Mouse (Mus musculus) myocyte (in vitro differentiated cells): ENCODE measurements at regions not wholly inside any gene's neighbourhood (a gene's known extent, or its start where the extent isn't known, plus 50 kb on each side); places are given as distances from the start of the nearest gene placed in this dataset.
"Not testable (repeated sequence)": the region's sequence is repeated elsewhere in the genome, so short reads cannot be mapped to it uniquely, and the experiment has no call there.

ENCODE experiments used
- H3K27me3 ChIP-seq: one replicate; pipeline ENCODE4 v1.6.1; 2011; ENCODE audit not compliant: control insufficient read depth, insufficient read depth, insufficient read length
- H3K36me3 ChIP-seq: one replicate; pipeline ENCODE4 v1.6.1; 2011; ENCODE audit not compliant: control insufficient read depth, insufficient read depth
- H3K4me2 ChIP-seq: one replicate; pipeline ENCODE4 v1.6.1; 2011; ENCODE audit warnings: low read depth, control low read depth
- H3K4me3 ChIP-seq: one replicate; pipeline ENCODE4 v1.5.1; 2011; ENCODE audit warnings: mild to moderate bottlenecking, control low read depth, moderate library complexity
- H3K79me2 ChIP-seq: one replicate; pipeline ENCODE4 v1.6.1; 2011; ENCODE audit not compliant: control insufficient read depth, insufficient read depth
- H3ac ChIP-seq: one replicate; pipeline ENCODE4 v1.6.1; 2011; ENCODE audit not compliant: control insufficient read depth, insufficient read length
- MYOD1 ChIP-seq, 3 experiments: IDR thresholded peaks; one replicate each; pipeline ENCODE4 v1.6.1; 2011; ENCODE audit warnings: control low read depth in 2 of 3, low read depth in 2 of 3, mild to moderate bottlenecking in 2 of 3, moderate library complexity in 1 of 3; ENCODE audit not compliant: insufficient read length in 2 of 3, control insufficient read depth in 1 of 3
- MYOG ChIP-seq, 3 experiments: IDR thresholded peaks; one replicate each; pipeline ENCODE4 v1.6.1; 2011; ENCODE audit warnings: control low read depth in 2 of 3, low read depth in 2 of 3, mild to moderate bottlenecking in 2 of 3; ENCODE audit not compliant: insufficient read length in 2 of 3, control insufficient read depth in 1 of 3, insufficient read depth in 1 of 3

DNA sequence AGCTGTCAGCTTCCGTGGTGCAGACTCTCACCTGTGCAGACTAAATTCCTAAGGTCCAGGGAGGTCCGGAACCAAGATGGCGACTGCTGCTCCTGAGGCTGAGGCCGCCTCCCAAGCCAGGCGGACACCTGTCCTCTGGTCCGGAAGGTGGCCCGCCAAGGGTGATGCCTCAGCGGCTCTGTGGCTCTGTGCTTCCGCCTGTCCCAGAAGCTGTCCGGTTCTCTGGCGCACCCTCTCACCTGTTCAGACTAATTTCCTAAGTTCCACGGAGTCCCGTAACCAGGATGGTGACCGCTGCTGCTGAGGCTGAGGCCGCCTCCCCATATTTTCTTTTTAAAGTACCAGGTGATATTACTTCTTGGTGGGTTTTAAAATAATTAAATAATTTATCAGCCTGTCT, 65.4 kb upstream of the B3galnt2 start:
- not testable (repeated sequence) for H3K36me3 ChIP-seq, H3K4me2 ChIP-seq, H3K27me3 ChIP-seq, H3K4me3 ChIP-seq, H3ac ChIP-seq, H3K79me2 ChIP-seq

DNA sequence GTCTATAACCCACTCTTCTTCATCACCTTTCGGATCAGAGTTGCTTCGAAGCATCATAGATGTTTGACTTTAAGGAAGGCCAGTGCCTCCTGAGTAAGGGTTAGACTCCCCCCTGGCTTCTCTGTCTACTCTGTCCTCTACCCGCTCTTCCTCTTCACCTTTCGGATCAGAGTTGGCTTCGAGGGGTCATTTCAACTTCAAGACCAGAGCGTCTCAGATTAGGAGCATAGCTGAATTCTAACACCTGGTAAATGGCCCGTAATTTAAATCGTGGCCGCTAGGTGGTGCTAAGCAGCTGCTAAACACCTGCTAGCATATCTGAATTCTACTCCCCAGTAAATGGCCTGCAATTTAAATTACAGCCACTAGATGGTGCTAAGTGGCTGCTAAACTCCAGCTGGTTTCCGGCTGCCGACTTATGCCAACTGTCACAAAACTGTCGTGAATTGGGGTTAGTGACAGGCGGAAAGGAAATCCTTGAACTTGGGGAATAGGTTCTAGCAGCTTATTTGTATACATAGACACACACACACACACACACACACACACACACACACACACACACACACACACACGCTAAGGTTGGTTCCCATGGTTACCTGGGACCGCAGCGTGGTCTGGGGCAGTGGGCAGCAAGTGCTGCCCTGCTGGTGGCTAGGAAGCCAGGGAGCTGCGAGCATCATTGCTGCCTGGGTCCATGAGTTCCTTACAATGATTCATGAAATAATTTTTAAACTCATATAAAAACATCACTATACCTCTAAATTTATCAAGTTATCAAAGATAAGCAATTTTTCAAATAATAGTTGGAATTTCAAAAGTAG, 64.8 kb upstream of the B3galnt2 start:
- TF ChIP-seq MYOG (IDR thresholded peaks at IDR 0.05; ENCODE audit: control insufficient read depth in 1 of 3, insufficient read depth in 1 of 3, insufficient read length in 2 of 3, low read depth in 2 of 3) (no peak), MYOD1 (IDR thresholded peaks at IDR 0.05; ENCODE audit: control insufficient read depth in 1 of 3, insufficient read length in 2 of 3, low read depth in 2 of 3) (peak in 2 of 3 experiments; percentile 4 to 5)
- Histone ChIP-seq H3ac (no peak overlapping the region), H3K79me2 (no peaks in the 10 kb centered on the region), H3K4me3 (no peak overlapping the region), H3K27me3 (no peaks in the 10 kb centered on the region), H3K36me3 (no peaks in the 10 kb centered on the region), H3K4me2 (peak overlapping the region; percentile 61)

- not testable (repeated sequence) for H3K79me2 ChIP-seq, H3K4me2 ChIP-seq, H3ac ChIP-seq, H3K4me3 ChIP-seq, H3K27me3 ChIP-seq, H3K36me3 ChIP-seq
Observed at GRCm38 (mm10) chr13:13902186-13902585, 52.1 kb upstream of the B3galnt2 start.
